Mouse (Mus musculus) heart, adult 2 months (tissue): ENCODE measurements around the gene Ccdc169. TPM values are rescaled to one million over a fixed set of nuclear protein-coding genes. Genes with fewer than 3 reads are reported as not detected.

Experiments
- DNase-seq, 2 experiments: peaks; one replicate each; pipeline ENCODE4 v3.0.0; 2021
- H3K27ac ChIP-seq: fragments of 200-600 bp; 2 replicates; pipeline ENCODE4 v1.8.1; 2022
- H3K27me3 ChIP-seq: fragments of 200-500 bp; 2 replicates; pipeline ENCODE4 v1.6.1; 2012; ENCODE audit warnings: mild to moderate bottlenecking, low read length, inconsistent platforms, mixed read lengths; ENCODE audit not compliant: control insufficient read depth, insufficient read depth
- H3K36me3 ChIP-seq: fragments of 200-500 bp; 2 replicates; pipeline ENCODE4 v1.6.1; 2012; ENCODE audit warnings: low read length, inconsistent platforms; ENCODE audit not compliant: control insufficient read depth, insufficient read depth
- H3K4me1 ChIP-seq: fragments of 200-500 bp; 2 replicates; pipeline ENCODE4 v1.6.1; 2011; ENCODE audit warnings: low read length; ENCODE audit not compliant: control insufficient read depth, insufficient read depth
- H3K4me3 ChIP-seq: fragments of 200-600 bp; 2 replicates; pipeline ENCODE4 v1.8.1; 2022
- H3K79me2 ChIP-seq: fragments of 200-500 bp; replicated peaks from 2 replicates; pipeline ENCODE4 v1.6.1; 2012; ENCODE audit warnings: mild to moderate bottlenecking, inconsistent platforms, low read length, moderate library complexity, mixed read lengths; ENCODE audit not compliant: control insufficient read depth, insufficient read depth
- H3K9ac ChIP-seq: fragments of 200-500 bp; 2 replicates; pipeline ENCODE4 v1.6.1; 2012; ENCODE audit warnings: low read depth, mild to moderate bottlenecking, control low read depth, inconsistent platforms, low read length, mixed read lengths
- CTCF ChIP-seq: fragments of 200-600 bp; IDR thresholded peaks from 2 replicates; pipeline ENCODE4 v1.8.1; 2022; ENCODE audit warnings: antibody characterized with exemption, mild to moderate bottlenecking, moderate library complexity
- EP300 ChIP-seq: fragments of 200-500 bp; IDR thresholded peaks from 2 replicates; pipeline ENCODE4 v1.6.1; 2011; ENCODE audit warnings: low read depth, low read length, control low read depth; ENCODE audit not compliant: insufficient read depth
- POLR2A ChIP-seq: fragments of 200-500 bp; IDR thresholded peaks from 2 replicates; pipeline ENCODE4 v1.6.1; 2011; ENCODE audit warnings: mild to moderate bottlenecking, low read depth, low read length, control low read depth; ENCODE audit not compliant: insufficient read depth
- WGBS: fragments of 180-500 bp; shearing (Covaris S2); methylation state at CpG from one replicate; pipeline ENCODE4 v1.1.7; 2018; 5-methylcytosine and 5-hydroxymethylcytosine counted together
- intact Hi-C: fragments of 180-260 bp; cut with DNase I; formaldehyde crosslinking; loops from one replicate; pipeline ENCODE4 v1.15.1; 2025
- polyA plus RNA-seq: library from polyadenylated mRNA; depleted of rRNA; stranded (reverse); fragments of >200 nt; gene quantifications from 2 replicates; pipeline ENCODE4 v1.2.3, GENCODE M21; 2012
- total RNA-seq, 2 experiments: library from RNA; stranded (reverse); gene quantifications; 2 replicates each; pipeline ENCODE4 v1.2.3; 2021

Gene Ccdc169
- total and polyA plus RNA-seq, 3 experiments: not detected

DNA sequence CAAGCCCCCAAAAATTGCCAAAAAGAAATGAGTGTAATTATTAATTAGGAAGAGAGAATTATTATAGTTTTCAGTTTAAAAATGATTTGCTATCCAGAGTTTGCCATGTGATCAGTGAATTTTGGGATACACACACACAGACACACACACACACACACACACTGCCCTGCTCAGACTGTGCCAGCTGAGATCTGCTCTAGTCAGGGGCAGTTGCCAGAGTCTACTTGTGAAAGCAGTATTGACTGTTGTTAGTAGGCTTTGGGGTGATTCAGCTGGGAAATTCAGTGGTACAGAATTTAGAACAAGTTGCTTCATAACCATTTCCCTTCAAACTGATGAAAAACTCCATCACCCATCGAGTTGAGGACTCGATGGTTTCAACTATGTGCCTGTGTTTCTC lies 10.0 kb downstream of the Ccdc169 start:
- intact Hi-C loops: no loop called here
- DNase-seq: no peak
- 75% methylated on average over 2 of the region's 2 CpGs for WGBS
- no peaks in the 10 kb centered on the region for H3K27me3 ChIP-seq
- no peak overlapping the region for H3K9ac ChIP-seq
- no peak overlapping the region for H3K27ac ChIP-seq
- no peaks in the 10 kb centered on the region for H3K4me1 ChIP-seq
- no peak overlapping the region for H3K4me3 ChIP-seq
- H3K79me2 ChIP-seq: no peaks in the 10 kb centered on the region
- no peak for TF ChIP-seq EP300
- no peak for TF ChIP-seq POLR2A
- no peak for TF ChIP-seq CTCF
- H3K36me3 ChIP-seq: no peaks in the 10 kb centered on the region

DNA sequence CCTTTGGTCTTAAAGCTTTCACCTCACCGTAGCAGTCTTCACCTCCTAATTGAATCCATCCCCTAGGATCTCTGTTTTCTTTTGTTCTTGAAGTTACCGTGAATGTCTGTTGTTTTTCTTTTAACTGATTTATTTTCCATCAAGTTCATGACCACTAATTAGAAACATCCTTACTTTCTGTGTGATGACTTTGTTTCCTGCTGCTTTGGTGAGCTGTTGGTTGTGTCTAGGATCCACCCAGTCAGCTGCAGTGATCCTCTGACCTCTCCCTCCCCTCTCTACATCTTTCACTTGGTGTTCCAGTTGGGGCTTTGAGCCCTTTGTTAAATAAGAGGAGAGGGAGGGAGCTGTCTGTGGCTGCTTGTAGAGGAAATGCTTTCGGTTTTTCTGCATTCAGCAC lies 11.0 kb downstream of the Ccdc169 start:
- no peaks in the 10 kb centered on the region for H3K79me2 ChIP-seq
- no peak overlapping the region for H3K9ac ChIP-seq
- 45% methylated on average over 3 of the region's 3 CpGs for WGBS
- TF ChIP-seq CTCF (no peak), EP300 (no peak), POLR2A (no peak)
- no peaks in the 10 kb centered on the region for H3K36me3 ChIP-seq
- H3K4me1 ChIP-seq: no peaks in the 10 kb centered on the region
- no peaks in the 10 kb centered on the region for H3K27me3 ChIP-seq
- H3K27ac ChIP-seq: no peak overlapping the region
- H3K4me3 ChIP-seq: no peak overlapping the region
- intact Hi-C loops: no loop called here
- no peak for DNase-seq

DNA sequence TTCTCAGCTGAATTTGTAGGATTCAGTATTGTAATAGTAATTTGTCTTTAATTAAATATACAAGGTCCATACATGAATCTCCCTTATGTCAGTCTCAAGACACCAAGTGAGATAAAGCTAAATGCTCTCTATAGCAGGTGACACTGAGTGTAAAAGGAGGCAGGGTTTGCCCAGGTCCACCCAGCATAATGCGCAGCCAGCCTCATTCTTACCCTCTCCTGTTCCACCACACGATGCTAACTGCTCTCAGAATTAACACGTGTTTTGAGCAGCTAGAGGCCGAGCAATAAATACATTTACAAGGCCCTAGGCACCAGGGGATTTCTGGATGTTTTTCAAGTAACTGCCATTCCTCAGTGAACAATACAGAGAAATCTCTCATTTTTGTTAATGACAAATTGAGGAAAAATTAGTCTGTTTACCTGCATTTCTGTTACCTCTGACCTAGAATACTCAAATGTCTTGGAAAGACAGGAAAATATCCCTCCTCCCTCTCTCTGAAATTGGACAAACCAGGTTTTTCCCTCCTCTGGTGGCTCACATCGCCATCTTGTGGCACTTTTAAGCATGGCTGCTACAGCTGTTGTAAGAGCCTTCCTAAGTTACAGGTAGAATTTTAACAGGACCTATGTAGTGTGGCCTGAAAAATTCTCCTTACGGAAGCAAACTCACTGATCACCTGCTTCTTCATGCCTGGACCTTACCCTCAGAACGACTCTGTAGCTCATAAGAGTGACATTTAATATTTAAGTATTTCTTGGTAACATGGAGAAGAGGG lies 14.7 kb downstream of the Ccdc169 start:
- no peak overlapping the region for H3K27ac ChIP-seq
- no peak overlapping the region for H3K4me3 ChIP-seq
- WGBS: 47% methylated on average over 7 of the region's 7 CpGs
- H3K27me3 ChIP-seq: no peaks in the 10 kb centered on the region
- H3K4me1 ChIP-seq: no peaks in the 10 kb centered on the region
- H3K9ac ChIP-seq: no peak overlapping the region
- no peaks in the 10 kb centered on the region for H3K79me2 ChIP-seq
- TF ChIP-seq EP300 (no peak), CTCF (peak; percentile 87)
- H3K36me3 ChIP-seq: no peaks in the 10 kb centered on the region
- peak; percentile 27 to 54 for DNase-seq
- intact Hi-C loops: loop anchor here (1.0 kb wide), 1 partner anchor 72 kb away; no protein-coding TSS in a partner anchor

DNA sequence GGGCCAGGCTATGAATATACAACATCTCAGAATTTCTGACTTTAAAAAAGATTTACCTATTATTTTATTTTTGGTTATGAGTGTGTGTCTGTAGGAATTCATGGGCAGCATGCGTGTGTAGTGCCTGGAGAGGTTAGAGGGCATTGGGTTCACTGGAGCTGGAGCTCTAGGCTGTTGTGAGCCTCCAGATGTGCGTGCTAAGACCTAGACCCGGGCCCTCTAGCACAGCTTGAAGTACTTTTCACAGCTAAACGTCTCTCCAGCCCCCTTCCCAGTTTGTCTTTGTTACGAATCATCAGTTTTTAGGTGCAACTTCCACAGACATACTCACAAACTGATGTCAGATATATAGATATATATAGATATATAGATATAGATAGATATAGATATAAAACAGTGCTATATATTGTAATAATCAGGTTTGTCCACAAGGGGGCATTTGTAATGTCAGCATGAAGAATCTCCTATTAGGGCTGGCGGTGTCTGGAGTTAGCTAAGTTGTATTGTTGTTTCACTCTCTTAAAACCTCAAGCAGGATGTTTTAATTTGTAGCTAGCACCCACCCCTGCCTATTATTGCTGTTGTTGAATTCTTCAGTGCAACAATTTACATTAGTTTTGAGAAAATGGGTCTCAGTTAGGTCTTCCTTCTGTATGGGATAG lies 15.7 kb downstream of the Ccdc169 start:
- WGBS: 61% methylated on average over 6 of the region's 6 CpGs

DNA sequence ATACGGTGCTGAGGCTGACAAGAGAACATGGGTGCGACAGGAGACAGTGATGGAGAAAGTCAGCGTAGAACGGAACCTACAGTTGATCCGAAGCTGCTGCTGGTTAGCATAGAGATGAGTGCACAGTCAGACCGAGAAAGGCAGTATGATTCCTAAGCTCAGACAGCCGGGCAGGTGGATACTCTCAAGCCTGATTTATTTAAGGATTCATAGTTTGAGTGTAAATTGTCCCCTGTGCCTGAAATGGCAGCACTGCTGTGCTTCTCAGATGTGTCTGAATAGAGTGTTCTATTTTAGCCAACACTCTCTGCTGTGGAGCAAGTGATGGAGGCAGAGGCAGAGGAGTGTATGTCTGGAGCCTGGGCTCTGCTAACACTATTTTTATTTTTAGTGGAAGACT lies 17.0 kb downstream of the Ccdc169 start:
- Histone ChIP-seq H3K79me2 (no peaks in the 10 kb centered on the region), H3K36me3 (no peaks in the 10 kb centered on the region), H3K27me3 (no peaks in the 10 kb centered on the region), H3K27ac (no peak overlapping the region), H3K9ac (no peak overlapping the region), H3K4me3 (no peak overlapping the region), H3K4me1 (no peaks in the 10 kb centered on the region)
- WGBS: 82% methylated on average over 7 of the region's 7 CpGs
- intact Hi-C loops: no loop called here
- no peak for TF ChIP-seq EP300
- TF ChIP-seq CTCF: no peak
- TF ChIP-seq POLR2A: no peak
- DNase-seq: no peak

More for the DNA sequence above, 15.7 kb downstream of the Ccdc169 start:
- Histone ChIP-seq H3K9ac (no peak overlapping the region), H3K4me3 (no peak overlapping the region), H3K79me2 (no peaks in the 10 kb centered on the region), H3K27me3 (no peaks in the 10 kb centered on the region), H3K36me3 (no peaks in the 10 kb centered on the region), H3K4me1 (no peaks in the 10 kb centered on the region), H3K27ac (no peak overlapping the region)
- intact Hi-C loops: loop anchor here (1.0 kb wide), 2 partner anchors 73 to 200 kb away; no protein-coding TSS in a partner anchor
- DNase-seq: no peak
- TF ChIP-seq EP300: no peak
- TF ChIP-seq POLR2A: no peak
- TF ChIP-seq CTCF: peak; percentile 76

DNA sequence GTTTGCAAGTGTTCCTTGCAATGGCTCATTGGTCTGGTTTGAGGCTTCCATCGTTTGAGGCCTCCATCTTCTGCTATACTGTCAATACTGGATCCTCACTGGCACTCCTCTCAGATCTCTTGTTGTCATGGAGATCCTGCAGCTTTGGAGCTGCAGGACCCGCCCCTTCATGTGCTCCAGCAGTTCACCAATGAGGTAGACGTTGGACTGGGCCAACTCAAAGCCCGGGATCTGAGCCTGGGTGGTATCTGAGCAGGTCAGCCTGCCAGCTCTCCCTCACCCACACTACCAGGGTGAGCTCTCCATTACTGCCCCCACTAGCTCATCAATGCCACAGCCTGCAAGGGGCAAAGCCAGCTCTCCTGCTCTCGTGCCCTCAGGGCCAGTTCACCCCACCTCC lies 20.3 kb downstream of the Ccdc169 start:
- intact Hi-C loops: no loop called here
- no peak for DNase-seq
- Histone ChIP-seq H3K79me2 (no peaks in the 10 kb centered on the region), H3K27ac (no peak overlapping the region), H3K27me3 (no peaks in the 10 kb centered on the region), H3K4me3 (no peak overlapping the region), H3K36me3 (no peaks in the 10 kb centered on the region), H3K9ac (no peak overlapping the region), H3K4me1 (no peaks in the 10 kb centered on the region)
- TF ChIP-seq POLR2A (no peak), CTCF (no peak), EP300 (no peak)
- WGBS: 77% methylated on average over 5 of the region's 5 CpGs
